Comparison of ENCODE assay signal across 11 mouse cellular contexts in genomic region chr1:186482177-186482576, GRCm38 (mm10).
DNase-seq lines count a peak whose midpoint lies in the region; ATAC-seq lines count a peak whose summit lies in the region.
"Had no signal": no experiment of that assay in that cellular context is flagged by ENCODE, and none has a peak within 500 bp of the region (broad histone marks: within the 10 kb centered on the region; RNA-seq: fewer than 3 reads in every experiment).

No protein-coding gene starts in this region.

- H3K4me3 ChIP-seq in kidney, embryonic 14.5 days (ENCODE audit: low read length): no peak overlapping the region
- H3K4me3 ChIP-seq: erythroblast, embryonic 14.5 days; liver, embryonic 15.5 days; neural tube, embryonic 12.5 days had no signal

- no peaks in the 10 kb centered on the region for H3K36me3 ChIP-seq in kidney, embryonic 14.5 days (ENCODE audit: control insufficient read depth, insufficient read depth, low read length)
- H3K36me3 ChIP-seq: liver, embryonic 15.5 days; neural tube, embryonic 12.5 days had no signal

- H3K27me3 ChIP-seq in kidney, embryonic 14.5 days (ENCODE audit: control insufficient read depth, insufficient read depth, low read length): no peaks in the 10 kb centered on the region
- H3K27me3 ChIP-seq: liver, embryonic 15.5 days; neural tube, embryonic 12.5 days had no signal

- peak; percentile 11 for DNase-seq in adrenal gland, adult 8-10 months
- DNase-seq in adrenal gland, postnatal 4 days (ENCODE audit: low spot score in 2 of 2): no peak
- peak; percentile 17 for DNase-seq in kidney, adult 9 months
- no peak for DNase-seq in kidney, postnatal 10 days
- peak; percentile 18 for DNase-seq in ovary, postnatal 14 days (ENCODE audit: low spot score)
- DNase-seq in retina, embryonic 14.5 days (ENCODE audit: low spot score): no peak
- no peak for DNase-seq in right cerebral cortex, adult 2 months (ENCODE audit: low spot score in 2 of 2)

- H3K4me2 ChIP-seq in kidney, embryonic 14.5 days (replicated peaks; ENCODE audit: low read depth, low read length): no peak overlapping the region
- H3K4me2 ChIP-seq: liver, embryonic 15.5 days; neural tube, embryonic 12.5 days had no signal

- peak; percentile 81 for ATAC-seq in kidney, embryonic 14.5 days (ENCODE audit: low FRiP score, low TSS enrichment)

- peaks cover 21% of the 10 kb centered on the region; the same call in 1 of the 2 replicates for H3K4me1 ChIP-seq in kidney, embryonic 14.5 days (ENCODE audit: control insufficient read depth, insufficient read depth, low read length)
- H3K4me1 ChIP-seq: liver, embryonic 15.5 days; neural tube, embryonic 12.5 days had no signal

- no peaks in the 10 kb centered on the region for H3K9me3 ChIP-seq in kidney, embryonic 14.5 days (ENCODE audit: control insufficient read depth, low read length)
- H3K9me3 ChIP-seq: liver, embryonic 15.5 days; neural tube, embryonic 12.5 days had no signal

- H3K9ac ChIP-seq in kidney, embryonic 14.5 days (ENCODE audit: low read depth, low read length): no peak overlapping the region
- H3K9ac ChIP-seq: liver, embryonic 15.5 days; neural tube, embryonic 12.5 days had no signal

- H3K27ac ChIP-seq in kidney, embryonic 14.5 days (ENCODE audit: low read depth, low read length): no peak overlapping the region
- H3K27ac ChIP-seq: liver, embryonic 15.5 days; neural tube, embryonic 12.5 days had no signal

- 18% methylated on average over 8 of the region's 8 CpGs for WGBS in kidney, embryonic 14.5 days

Comparison
In these comparisons a context has a peak if more than half of its experiments do, and no peak if none do; other contexts are left out.
1. DNase-seq: peak in adrenal gland, adult 8-10 months (single experiment), kidney, adult 9 months (single experiment) and ovary, postnatal 14 days (single experiment); none in adrenal gland, postnatal 4 days (0 of 2), kidney, postnatal 10 days (single experiment), retina, embryonic 14.5 days (single experiment) and right cerebral cortex, adult 2 months (0 of 2).